Mouse (Mus musculus) heart, embryonic 12.5 days (tissue): ENCODE data around the gene Fam221a. TPM values are rescaled to one million over a fixed set of nuclear protein-coding genes. Genes with fewer than 3 reads are reported as not detected.
"Not testable (repeated sequence)": the region's sequence is repeated elsewhere in the genome, so short reads cannot be mapped to it uniquely, and the experiment has no call there.

ENCODE experiments used
- ATAC-seq: fragments of 200-750 bp; cut with Nextera tagmentation; 2 replicates; pipeline ENCODE4 v1.8.0; 2017; ENCODE audit warnings: moderate TSS enrichment, moderate library complexity; ENCODE audit not compliant: insufficient number of reproducible peaks, low FRiP score
- H3K27ac ChIP-seq: fragments of 300-500 bp; sonication (generic); 2 replicates; pipeline ENCODE4 v1.5.1; 2016; ENCODE audit warnings: mild to moderate bottlenecking, moderate library complexity; ENCODE audit not compliant: poor library complexity, severe bottlenecking
- H3K27me3 ChIP-seq: fragments of 300-500 bp; sonication (generic); replicated peaks from 2 replicates; pipeline ENCODE4 v1.6.1; 2016; ENCODE audit warnings: mild to moderate bottlenecking, moderate library complexity
- H3K36me3 ChIP-seq: fragments of 300-500 bp; sonication (generic); 2 replicates; pipeline ENCODE4 v1.6.1; 2016; ENCODE audit warnings: mild to moderate bottlenecking, moderate library complexity
- H3K4me1 ChIP-seq: fragments of 300-500 bp; sonication (generic); replicated peaks from 2 replicates; pipeline ENCODE4 v1.6.1; 2016; ENCODE audit warnings: mild to moderate bottlenecking
- H3K4me2 ChIP-seq: fragments of 300-500 bp; sonication (generic); 2 replicates; pipeline ENCODE4 v1.6.1; 2016; ENCODE audit warnings: mild to moderate bottlenecking, moderate library complexity
- H3K4me3 ChIP-seq: fragments of 300-500 bp; sonication (generic); 2 replicates; pipeline ENCODE4 v1.5.1; 2016; ENCODE audit warnings: mild to moderate bottlenecking
- H3K9ac ChIP-seq: fragments of 300-500 bp; sonication (generic); 2 replicates; pipeline ENCODE4 v1.6.1; 2016; ENCODE audit warnings: mild to moderate bottlenecking, moderate library complexity
- H3K9me3 ChIP-seq: fragments of 300-500 bp; sonication (generic); replicated peaks from 2 replicates; pipeline ENCODE4 v1.6.1; 2016; ENCODE audit warnings: mild to moderate bottlenecking, moderate library complexity
- WGBS: fragments of 180-500 bp; shearing (Covaris S2); methylation state at CpG from one replicate; pipeline ENCODE4 v1.1.7; 2016; 5-methylcytosine and 5-hydroxymethylcytosine counted together
- polyA plus RNA-seq: library from polyadenylated mRNA; unstranded; fragments of >200 nt; fragmentation: Nextera tagmentation; extraction: Ambion mirVana; gene quantifications from 2 replicates; pipeline ENCODE4 v1.2.1, GENCODE M21; 2016

Fam221a gene
- polyA plus RNA-seq, 1 experiment from 2014 or later = 3.9 TPM

DNA sequence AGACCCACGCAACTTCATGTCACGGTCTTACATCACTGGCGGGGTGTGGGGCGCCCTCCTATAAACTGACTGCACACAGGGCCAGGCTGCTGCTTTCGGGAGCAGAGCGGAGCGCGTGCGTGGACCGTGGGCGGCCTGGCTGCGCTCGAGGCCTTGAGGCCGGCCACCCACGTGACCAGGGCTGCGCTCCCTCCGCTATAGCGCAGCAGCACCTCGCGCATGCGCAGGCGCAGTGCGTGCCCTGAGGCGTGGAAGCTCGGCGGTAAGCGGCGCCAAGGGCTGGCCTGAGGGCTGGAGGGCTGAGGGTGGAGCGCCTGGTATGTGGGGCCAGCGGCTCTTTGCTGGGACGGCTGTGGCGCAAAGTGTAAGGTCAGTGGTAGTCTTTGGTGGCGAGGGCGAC, 27.8 kb downstream of the Fam221a start, which contains the start of gene Stk31:
TSS of gene Stk31 (plus strand) at position 289 of the 400 bp plus-strand sequence.
- 0 out of 2 replicates have a peak, but pooled peaks cover 6% of the 10 kb centered on the region for H3K9me3 ChIP-seq
- no peak within 1 kb of the TSS for H3K4me2 ChIP-seq
- no peak within 1 kb of the TSS for H3K27ac ChIP-seq
- H3K4me1 ChIP-seq = no peaks in the 10 kb centered on the region
- H3K36me3 ChIP-seq = no peaks in the 10 kb centered on the region
- H3K9ac ChIP-seq = no peak within 1 kb of the TSS
- WGBS = 75% methylated on average over 34 of the region's 34 CpGs
- H3K4me3 ChIP-seq = no peak within 1 kb of the TSS
- ATAC-seq = peak; percentile 29; the same call in 1 of the 2 replicates
- H3K27me3 ChIP-seq = no peaks in the 10 kb centered on the region

DNA sequence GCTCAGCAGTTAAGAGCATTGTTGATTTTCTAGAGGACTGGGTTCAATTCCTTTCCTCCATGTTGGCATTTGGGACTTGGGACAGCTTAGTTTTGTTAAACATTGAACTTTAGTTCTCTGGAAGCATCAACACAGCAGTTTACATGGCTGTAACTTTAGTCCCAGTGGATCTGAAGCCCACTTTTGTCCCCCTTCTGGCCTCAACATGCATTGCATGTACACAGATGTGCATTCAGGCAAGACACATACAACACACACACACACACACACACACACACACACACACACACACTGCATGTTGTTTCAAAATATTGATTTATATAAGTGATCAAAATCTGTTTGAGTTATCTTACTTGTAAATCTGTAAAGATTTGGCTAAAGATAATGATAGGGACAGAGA, 29.9 kb downstream of the Fam221a start:
- Histone ChIP-seq H3K4me2 (no peak overlapping the region), H3K4me3 (no peak overlapping the region), H3K9me3 (0 out of 2 replicates have a peak, but pooled peaks cover 6% of the 10 kb centered on the region), H3K4me1 (no peaks in the 10 kb centered on the region), H3K36me3 (no peaks in the 10 kb centered on the region), H3K9ac (no peak overlapping the region), H3K27me3 (no peaks in the 10 kb centered on the region), H3K27ac (no peak overlapping the region)
- ATAC-seq = no peak

DNA sequence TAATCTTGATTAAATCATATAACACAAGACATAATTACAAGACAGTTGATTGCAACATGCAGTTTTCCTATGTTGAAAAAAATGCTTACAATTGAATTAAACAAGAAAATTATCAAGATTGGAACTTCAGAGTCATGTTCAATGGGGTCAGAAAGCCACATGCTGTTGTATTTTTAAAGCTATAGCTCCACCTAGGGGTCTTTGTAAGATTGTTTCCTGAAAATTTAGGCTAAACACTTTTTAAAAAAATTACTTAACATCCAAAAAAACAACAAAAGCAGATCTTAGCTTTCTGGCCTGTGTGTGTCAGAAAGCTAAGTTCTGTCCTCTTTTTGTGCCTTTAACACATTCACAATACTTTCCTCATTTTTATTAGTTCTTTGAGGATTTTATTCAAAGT, 30.8 kb downstream of the Fam221a start:
- no peaks in the 10 kb centered on the region for H3K27me3 ChIP-seq
- no peak overlapping the region for H3K9ac ChIP-seq
- H3K4me3 ChIP-seq = no peak overlapping the region
- no peak overlapping the region for H3K27ac ChIP-seq
- H3K4me1 ChIP-seq = no peaks in the 10 kb centered on the region
- 0 out of 2 replicates have a peak, but pooled peaks cover 6% of the 10 kb centered on the region for H3K9me3 ChIP-seq
- no peaks in the 10 kb centered on the region for H3K36me3 ChIP-seq
- H3K4me2 ChIP-seq = no peak overlapping the region
- no peak for ATAC-seq

DNA sequence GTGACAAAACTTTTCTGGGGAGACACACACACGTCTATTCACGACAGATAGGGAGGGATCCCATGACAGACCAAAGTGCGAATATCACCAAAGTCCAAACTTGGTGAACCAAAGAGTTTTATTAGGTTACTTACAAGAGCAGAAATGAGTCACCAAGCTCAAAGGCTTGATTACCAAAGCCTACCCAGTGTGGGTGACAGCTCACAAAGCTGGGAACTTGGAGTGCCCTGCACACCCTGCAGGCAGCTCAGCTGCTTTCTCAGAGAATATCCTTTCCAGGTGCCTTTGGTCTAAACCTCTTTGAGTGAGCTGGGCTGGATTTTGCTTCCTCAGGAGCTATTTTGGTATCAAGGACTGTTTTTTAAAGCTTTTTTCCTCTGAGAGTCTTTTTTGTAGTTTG, 43.3 kb downstream of the Fam221a start:
- ATAC-seq = no peak
- Histone ChIP-seq H3K27me3 (no peaks in the 10 kb centered on the region), H3K9me3 (no peaks in the 10 kb centered on the region), H3K4me1 (no peaks in the 10 kb centered on the region), H3K4me2 (no peak overlapping the region), H3K27ac (no peak overlapping the region), H3K9ac (no peak overlapping the region), H3K36me3 (no peaks in the 10 kb centered on the region), H3K4me3 (no peak overlapping the region)
- WGBS = 86% methylated on average over 3 of the region's 3 CpGs

DNA sequence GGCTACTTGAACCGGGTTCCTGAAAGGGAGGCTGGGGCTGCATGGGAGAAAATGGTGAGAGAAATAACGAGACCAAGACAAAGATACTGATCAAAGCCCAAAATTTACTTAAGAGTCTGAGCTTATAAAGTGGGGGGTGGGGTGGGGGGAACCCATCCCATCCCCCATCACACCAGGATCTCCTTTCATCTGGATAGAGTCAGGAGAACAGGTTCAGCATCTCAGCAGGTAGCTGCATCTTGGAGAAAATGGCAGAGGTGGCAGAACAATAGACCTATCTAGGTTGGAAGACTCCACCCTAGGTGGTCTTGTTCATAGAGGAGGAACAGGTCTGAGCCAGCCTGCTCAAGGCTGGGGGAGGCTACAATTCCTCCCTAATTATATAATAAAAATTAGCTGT, 45.4 kb downstream of the Fam221a start:
- not testable (repeated sequence) for H3K27ac ChIP-seq, H3K36me3 ChIP-seq, H3K4me1 ChIP-seq, H3K9ac ChIP-seq, H3K4me3 ChIP-seq, H3K9me3 ChIP-seq, ATAC-seq, H3K4me2 ChIP-seq, H3K27me3 ChIP-seq
- WGBS = 62% methylated on average over 2 of the region's 2 CpGs

DNA sequence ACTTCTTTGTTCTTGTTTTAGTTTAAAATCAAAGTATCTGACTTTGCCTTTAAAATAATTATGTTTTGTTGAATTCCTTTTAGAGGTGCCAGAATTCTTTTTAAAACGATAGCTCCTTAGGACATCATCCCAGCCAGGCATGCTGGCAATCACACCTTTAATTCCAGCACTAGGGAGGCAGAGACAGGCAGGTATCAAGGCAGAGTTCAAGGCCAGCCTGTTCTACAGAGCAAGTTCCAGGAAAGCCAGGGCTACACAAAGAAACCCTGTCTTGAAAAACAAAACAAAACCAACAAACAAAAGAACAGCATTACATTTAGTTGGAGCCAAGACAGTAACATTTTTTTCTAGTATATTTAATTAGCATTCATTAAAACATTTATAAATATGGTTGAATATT, 48.4 kb downstream of the Fam221a start:
- Histone ChIP-seq H3K27me3 (no peaks in the 10 kb centered on the region), H3K9ac (no peak overlapping the region), H3K27ac (no peak overlapping the region), H3K4me3 (no peak overlapping the region), H3K36me3 (no peaks in the 10 kb centered on the region), H3K9me3 (no peaks in the 10 kb centered on the region), H3K4me2 (no peak overlapping the region), H3K4me1 (no peaks in the 10 kb centered on the region)
- 65% methylated on average over 1 of the region's 1 CpGs for whole genome bisulfite sequencing
- ATAC-seq = no peak

DNA sequence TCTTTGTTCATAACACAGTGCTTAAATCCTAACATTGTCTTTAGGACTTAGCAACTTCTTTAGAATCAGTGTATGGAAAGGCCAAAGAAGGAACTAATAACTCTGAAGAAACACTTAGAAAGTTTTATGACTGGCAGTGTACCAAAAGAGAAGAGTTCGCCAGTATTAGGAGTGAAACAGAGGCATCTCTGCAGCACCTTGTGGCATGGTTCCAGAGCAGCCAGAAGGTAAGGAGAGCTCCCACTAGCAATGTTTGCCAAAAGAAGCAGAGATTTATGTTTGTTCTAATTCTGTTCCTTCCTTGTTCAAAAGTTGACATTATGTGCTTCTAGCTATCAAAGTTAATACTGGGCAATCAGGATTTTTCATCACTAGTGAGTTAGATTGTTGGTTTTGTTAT, 69.8 kb downstream of the Fam221a start:
- 76% methylated on average over 1 of the region's 1 CpGs for WGBS
- H3K36me3 ChIP-seq = no peaks in the 10 kb centered on the region
- ATAC-seq = no peak
- H3K27ac ChIP-seq = no peak overlapping the region
- no peaks in the 10 kb centered on the region for H3K4me1 ChIP-seq
- H3K9ac ChIP-seq = no peak overlapping the region
- no peaks in the 10 kb centered on the region for H3K9me3 ChIP-seq
- no peaks in the 10 kb centered on the region for H3K27me3 ChIP-seq
- no peak overlapping the region for H3K4me2 ChIP-seq
- no peak overlapping the region for H3K4me3 ChIP-seq

Other genes starting within 250 kb of the Fam221a start
- 68.6 and 69.2 TPM in 2 replicates for gene Igf2bp3, start 152.8 kb upstream of the Fam221a start, polyA plus RNA-seq
- gene Tra2a, start 103.7 kb upstream of the Fam221a start, polyA plus RNA-seq = 72.2 and 72.5 TPM in 2 replicates
- 7.4 and 8.1 TPM in 2 replicates for gene Ccdc126, start 48.5 kb upstream of the Fam221a start, polyA plus RNA-seq
- 0.11 and 0.26 TPM in 2 replicates for gene Stk31, start 27.9 kb downstream of the Fam221a start, polyA plus RNA-seq